Mouse (Mus musculus): ENCODE data around the gene Mcm8. TPM values are rescaled to one million over a fixed set of nuclear protein-coding genes. Genes with fewer than 3 reads are reported as not detected.

Gene Mcm8
- polyA plus RNA-seq, 1 experiment from 2014 or later: 11.5 TPM

DNA sequence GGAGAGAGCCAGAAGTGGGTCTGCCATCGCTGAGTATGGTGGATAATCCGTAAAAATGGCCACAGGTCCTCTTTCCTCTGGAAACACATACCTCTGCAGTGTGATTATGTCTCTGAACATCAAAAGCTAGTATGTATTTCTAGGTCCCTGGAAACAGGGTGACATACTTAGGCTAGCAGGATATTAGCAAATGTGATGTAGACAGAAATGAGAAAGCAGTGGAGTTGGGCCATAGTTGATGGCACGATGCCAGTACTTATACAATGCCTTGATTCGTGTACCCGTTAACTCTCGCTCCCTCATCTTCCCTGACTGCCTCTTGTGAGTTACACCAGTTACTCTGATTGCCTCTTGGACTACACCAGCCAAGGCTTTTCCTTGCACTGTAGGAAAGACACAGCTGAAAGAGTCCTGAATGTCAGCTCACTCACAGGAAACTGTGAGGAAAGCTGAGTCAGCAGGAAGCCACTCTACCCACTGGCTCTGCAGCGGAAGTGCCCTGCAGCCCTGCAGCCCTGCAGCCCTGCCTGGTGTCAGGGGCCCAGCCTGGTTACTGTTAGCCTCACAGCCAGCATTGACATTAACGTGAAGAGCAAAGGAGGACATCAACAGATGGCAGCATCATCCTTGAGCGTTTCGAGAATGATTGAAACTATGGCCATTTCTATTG is 57.9 kb downstream of the Mcm8 start:
- H3K4me1 ChIP-seq: no peaks in the 10 kb centered on the region
- H3K27ac ChIP-seq (replicated peaks): no peak overlapping the region
- H3K36me3 ChIP-seq: no peaks in the 10 kb centered on the region
- H3K9me3 ChIP-seq (replicated peaks): no peaks in the 10 kb centered on the region
- no peak overlapping the region for H3K4me3 ChIP-seq (replicated peaks)
- no peak overlapping the region for H3K9ac ChIP-seq
- 77% methylated on average over 10 of the region's 10 CpGs for WGBS
- no peak for ATAC-seq (ENCODE audit: insufficient number of reproducible peaks, low FRiP score, low TSS enrichment, low read depth)
- no peak overlapping the region for H3K4me2 ChIP-seq (replicated peaks)
- peaks cover 14% of the 10 kb centered on the region for H3K27me3 ChIP-seq

DNA sequence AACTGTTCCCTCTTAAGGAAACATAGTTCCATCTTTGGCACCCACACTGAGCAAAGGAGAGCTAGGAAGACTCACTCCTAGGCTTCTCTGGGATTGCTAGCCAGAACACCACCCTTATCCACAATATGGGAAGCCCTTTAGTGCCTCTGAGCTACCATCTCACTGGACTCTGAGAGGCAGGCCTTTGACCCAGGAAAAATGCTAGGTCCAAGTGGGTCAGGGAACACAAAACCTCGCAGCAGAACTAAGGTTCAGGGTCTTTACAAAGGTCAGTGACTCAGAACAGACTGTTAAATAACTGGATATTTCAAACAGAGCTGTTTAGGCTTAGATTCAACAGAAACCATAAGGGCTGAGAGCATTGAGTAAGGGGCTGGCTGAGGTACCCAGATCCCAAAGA is 61.0 kb downstream of the Mcm8 start:
- Histone ChIP-seq H3K9me3 (replicated peaks) (no peaks in the 10 kb centered on the region), H3K4me3 (replicated peaks) (no peak overlapping the region), H3K27ac (replicated peaks) (no peak overlapping the region), H3K36me3 (no peaks in the 10 kb centered on the region), H3K27me3 (peaks cover 39% of the 10 kb centered on the region), H3K4me2 (replicated peaks) (no peak overlapping the region), H3K9ac (no peak overlapping the region), H3K4me1 (peaks cover 11% of the 10 kb centered on the region)
- 63% methylated on average over 1 of the region's 1 CpGs for WGBS
- ATAC-seq (ENCODE audit: insufficient number of reproducible peaks, low FRiP score, low TSS enrichment, low read depth): no peak

DNA sequence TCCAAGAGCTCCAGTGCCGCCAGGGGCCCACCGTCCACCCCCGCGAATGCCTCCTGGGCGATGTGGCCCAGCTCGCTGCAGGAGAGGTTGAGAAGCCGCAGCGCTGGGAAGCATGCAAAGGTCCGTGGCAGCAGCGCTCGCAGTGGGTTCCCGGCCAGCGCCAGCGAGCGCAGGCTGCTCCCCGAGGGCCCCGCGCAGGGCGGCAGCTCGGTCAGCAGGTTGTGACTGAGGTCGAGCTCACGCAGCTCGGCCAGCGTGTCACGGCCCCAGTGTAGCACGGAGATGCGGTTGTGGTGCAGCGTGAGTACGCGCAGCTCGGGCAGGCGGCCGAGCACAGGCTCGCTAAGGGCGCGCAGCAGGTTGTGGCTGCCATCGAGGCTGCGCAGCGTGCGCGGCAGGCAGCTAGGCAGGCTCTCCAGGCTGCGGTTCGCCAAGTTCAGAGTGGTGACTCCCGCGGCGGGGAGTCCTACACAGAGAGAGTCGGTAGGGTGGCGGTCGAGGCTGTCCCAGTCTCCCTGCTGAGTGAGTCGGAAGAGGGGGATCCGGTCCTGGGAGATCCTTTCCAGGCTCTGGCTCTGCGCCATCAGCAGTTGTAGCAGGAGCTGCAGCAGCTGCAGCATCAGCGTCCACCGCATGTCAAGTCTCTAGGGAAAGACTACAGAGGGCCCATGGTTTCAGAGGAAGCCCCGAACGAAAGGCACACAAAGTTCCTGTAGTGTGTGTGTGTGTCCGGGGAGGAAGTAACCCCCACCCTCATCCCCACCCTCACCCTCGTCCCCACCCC is 63.5 kb downstream of the Mcm8 start:
- WGBS: under 1% methylated on average over 57 of the region's 58 CpGs
- Histone ChIP-seq H3K9me3 (replicated peaks) (no peaks in the 10 kb centered on the region), H3K27ac (replicated peaks) (no peak overlapping the region), H3K4me1 (peaks cover 11% of the 10 kb centered on the region), H3K4me2 (replicated peaks) (peak overlapping the region; percentile 96), H3K36me3 (no peaks in the 10 kb centered on the region), H3K27me3 (peaks cover 39% of the 10 kb centered on the region), H3K9ac (peak overlapping the region; percentile 4; the same call in 1 of the 2 replicates), H3K4me3 (replicated peaks) (peak overlapping the region; percentile 50)
- ATAC-seq (ENCODE audit: insufficient number of reproducible peaks, low FRiP score, low TSS enrichment, low read depth): peak; percentile 73

DNA sequence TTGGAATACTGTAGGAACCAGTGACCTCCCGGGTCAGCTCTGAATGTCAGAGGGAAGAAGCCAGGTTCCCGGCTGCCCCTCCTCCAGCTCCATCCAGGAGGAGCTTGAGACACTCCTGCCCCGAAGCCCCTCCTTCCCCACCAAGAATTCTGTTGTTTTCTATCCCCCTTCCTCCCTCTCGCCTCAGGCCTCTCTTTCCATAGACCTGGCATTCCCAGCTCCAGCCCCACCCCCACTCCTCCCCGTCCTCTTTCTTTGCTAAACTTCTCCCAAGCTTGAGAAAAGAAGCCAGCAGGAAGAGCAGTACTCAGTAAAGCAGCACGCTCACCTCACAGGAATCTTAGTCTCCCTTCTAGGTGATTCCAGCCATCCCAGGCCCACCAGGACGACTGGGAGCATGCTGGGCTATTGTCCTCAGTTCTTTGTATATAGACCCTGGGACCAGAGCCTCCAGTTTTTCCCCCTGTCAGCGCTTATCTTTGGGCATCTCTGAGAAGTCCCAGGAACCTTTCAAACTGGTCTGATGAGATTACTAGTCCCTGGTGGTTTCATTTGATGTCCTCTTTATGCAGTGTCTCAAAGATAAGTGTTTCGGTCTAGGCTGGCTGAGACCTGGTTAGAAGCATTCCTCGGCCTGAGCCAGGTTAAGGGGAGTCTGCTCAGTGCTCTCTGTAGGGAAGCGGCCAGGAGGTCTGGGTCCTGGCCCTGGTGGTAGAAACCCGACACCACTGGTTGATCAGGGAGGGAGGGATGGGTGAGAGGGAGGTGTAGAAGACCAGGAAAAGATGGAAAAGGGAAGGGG is 65.1 kb downstream of the Mcm8 start, which contains the start of gene Lrrn4:
Gene Lrrn4 (minus strand): TSS at position 48 of the 802 bp plus-strand sequence.
- Histone ChIP-seq H3K4me2 (replicated peaks) (peak within 1 kb of the TSS; percentile 96), H3K27me3 (peaks cover 39% of the 10 kb centered on the region), H3K9ac (peak within 1 kb of the TSS; percentile 4; the same call in 1 of the 2 replicates), H3K27ac (replicated peaks) (no peak within 1 kb of the TSS), H3K4me1 (peaks cover 11% of the 10 kb centered on the region), H3K9me3 (replicated peaks) (no peaks in the 10 kb centered on the region), H3K4me3 (replicated peaks) (peak within 1 kb of the TSS; percentile 50), H3K36me3 (no peaks in the 10 kb centered on the region)
- no peak for ATAC-seq (ENCODE audit: insufficient number of reproducible peaks, low FRiP score, low TSS enrichment, low read depth)
- 10% methylated on average over 12 of the region's 12 CpGs for WGBS

DNA sequence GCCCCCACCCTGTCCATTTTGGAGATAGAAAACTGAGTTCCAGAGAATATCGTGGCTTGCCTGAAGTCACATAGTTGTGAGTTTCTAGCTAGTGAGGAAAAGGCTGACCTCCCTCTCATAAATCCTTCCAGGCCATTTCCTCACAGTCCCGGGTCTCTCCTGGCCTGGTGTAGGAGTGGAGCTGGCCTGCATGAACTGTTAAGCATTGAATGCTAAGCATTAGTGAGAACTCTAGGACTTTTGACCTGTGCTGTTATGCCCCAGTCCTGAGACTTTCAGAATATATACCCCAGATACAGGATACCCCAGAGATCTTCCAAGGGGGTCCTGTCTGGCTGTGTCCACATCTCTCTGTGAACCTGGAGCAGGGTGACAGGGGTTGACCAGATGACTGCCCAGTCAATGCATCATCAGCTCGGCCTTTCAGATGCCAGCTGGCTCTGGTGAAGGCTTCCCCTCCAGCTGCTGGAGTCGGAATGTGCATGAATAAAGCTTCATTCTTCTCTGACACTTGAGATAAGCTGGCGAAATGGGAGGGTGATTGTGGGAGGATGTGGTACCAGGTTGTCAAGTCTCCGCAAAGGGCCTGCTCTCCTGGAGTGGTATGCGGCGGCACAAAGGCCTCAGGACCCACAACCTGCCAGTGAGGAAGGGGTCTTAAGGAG is 68.5 kb downstream of the Mcm8 start:
- peaks cover 19% of the 10 kb centered on the region for H3K27me3 ChIP-seq
- H3K36me3 ChIP-seq: no peaks in the 10 kb centered on the region
- H3K4me3 ChIP-seq (replicated peaks): no peak overlapping the region
- no peak for ATAC-seq (ENCODE audit: insufficient number of reproducible peaks, low FRiP score, low TSS enrichment, low read depth)
- H3K27ac ChIP-seq (replicated peaks): no peak overlapping the region
- H3K9me3 ChIP-seq (replicated peaks): no peaks in the 10 kb centered on the region
- 73% methylated on average over 8 of the region's 8 CpGs for WGBS
- no peak overlapping the region for H3K9ac ChIP-seq
- H3K4me1 ChIP-seq: peaks cover 5% of the 10 kb centered on the region
- no peak overlapping the region for H3K4me2 ChIP-seq (replicated peaks)

DNA sequence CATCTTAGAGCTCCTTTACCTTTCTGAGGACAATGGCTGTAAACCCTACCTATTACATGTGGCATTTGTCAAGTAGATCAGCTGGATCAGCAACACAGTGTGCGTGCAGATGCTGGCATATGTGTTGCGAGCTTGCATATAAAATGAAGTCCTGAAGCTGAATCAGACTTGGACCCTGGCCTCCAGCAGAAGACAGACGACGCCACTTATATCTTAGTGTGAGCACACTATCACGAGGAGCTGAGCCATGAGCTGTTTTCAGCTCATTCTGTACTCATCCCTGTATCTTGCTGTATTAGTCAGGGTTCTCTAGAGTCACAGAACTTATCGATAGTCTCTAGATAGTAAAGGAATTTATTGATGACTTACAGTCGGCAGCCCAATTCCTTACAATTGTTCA is 69.4 kb downstream of the Mcm8 start:
- 89% methylated on average over 7 of the region's 7 CpGs for WGBS
- no peaks in the 10 kb centered on the region for H3K36me3 ChIP-seq
- H3K4me2 ChIP-seq (replicated peaks): no peak overlapping the region

More for the DNA sequence above, 69.4 kb downstream of the Mcm8 start:
- no peak overlapping the region for H3K4me3 ChIP-seq (replicated peaks)
- no peaks in the 10 kb centered on the region for H3K4me1 ChIP-seq
- no peaks in the 10 kb centered on the region for H3K9me3 ChIP-seq (replicated peaks)
- ATAC-seq (ENCODE audit: insufficient number of reproducible peaks, low FRiP score, low TSS enrichment, low read depth): no peak
- peaks cover 10% of the 10 kb centered on the region for H3K27me3 ChIP-seq
- no peak overlapping the region for H3K9ac ChIP-seq
- H3K27ac ChIP-seq (replicated peaks): no peak overlapping the region

Other genes starting within 250 kb of the Mcm8 start
- gene Gpcpd1, start 228.4 kb upstream of the Mcm8 start, polyA plus RNA-seq (2015; fragmentation: Nextera tagmentation; extraction: Ambion mirVana): 47.3 and 48.3 TPM in 2 replicates
- gene Shld1, start 129.2 kb upstream of the Mcm8 start, polyA plus RNA-seq (2015; fragmentation: Nextera tagmentation; extraction: Ambion mirVana): 12.7 and 15.7 TPM in 2 replicates
- 1.8 and 1.9 TPM in 2 replicates for gene Chgb, start 34.9 kb upstream of the Mcm8 start, polyA plus RNA-seq (2015; fragmentation: Nextera tagmentation; extraction: Ambion mirVana)
- 25.0 and 28.2 TPM in 2 replicates for gene Trmt6, start 86 bp upstream of the Mcm8 start, polyA plus RNA-seq (2015; fragmentation: Nextera tagmentation; extraction: Ambion mirVana)
- 19.6 and 20.0 TPM in 2 replicates for gene Crls1, start 30.5 kb downstream of the Mcm8 start, polyA plus RNA-seq (2015; fragmentation: Nextera tagmentation; extraction: Ambion mirVana)
- gene Lrrn4, start 64.8 kb downstream of the Mcm8 start, polyA plus RNA-seq (2015; fragmentation: Nextera tagmentation; extraction: Ambion mirVana): 0.21 and 0.23 TPM in 2 replicates
- gene Fermt1, start 129.8 kb downstream of the Mcm8 start, polyA plus RNA-seq (2015; fragmentation: Nextera tagmentation; extraction: Ambion mirVana): 23.3 and 23.5 TPM in 2 replicates